Mouse (Mus musculus) urinary bladder, postnatal 4 days (tissue): ENCODE data around the gene Gch1.
"Not testable (repeated sequence)": the region's sequence is repeated elsewhere in the genome, so short reads cannot be mapped to it uniquely, and the experiment has no call there.

Experiments
- DNase-seq, 2 experiments: peaks; one replicate each; pipeline ENCODE4 v3.0.0; 2021 to 2022; ENCODE audit warnings: low spot score in 2 of 2

Gene Gch1

DNA sequence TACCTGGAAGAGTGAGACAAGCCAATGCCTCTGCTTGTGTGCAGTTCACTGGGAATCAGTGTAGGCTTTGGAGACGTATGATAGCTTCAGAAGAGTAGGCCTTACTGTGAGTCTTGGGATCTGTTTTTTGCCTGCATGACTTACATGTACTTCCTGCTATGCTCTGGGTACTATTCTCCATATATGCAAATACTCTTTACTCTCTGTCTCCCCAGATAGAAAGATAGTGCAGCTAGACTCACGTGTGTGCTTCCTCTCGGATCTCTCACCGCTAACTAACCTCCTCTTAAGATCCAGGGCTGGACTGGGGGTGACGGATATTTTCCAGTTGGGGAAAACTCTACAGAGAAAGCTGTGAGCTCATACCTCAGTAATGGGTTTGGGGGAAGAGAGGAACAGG lies 23.5 kb downstream of the Gch1 start:
- DNase-seq = no peak

DNA sequence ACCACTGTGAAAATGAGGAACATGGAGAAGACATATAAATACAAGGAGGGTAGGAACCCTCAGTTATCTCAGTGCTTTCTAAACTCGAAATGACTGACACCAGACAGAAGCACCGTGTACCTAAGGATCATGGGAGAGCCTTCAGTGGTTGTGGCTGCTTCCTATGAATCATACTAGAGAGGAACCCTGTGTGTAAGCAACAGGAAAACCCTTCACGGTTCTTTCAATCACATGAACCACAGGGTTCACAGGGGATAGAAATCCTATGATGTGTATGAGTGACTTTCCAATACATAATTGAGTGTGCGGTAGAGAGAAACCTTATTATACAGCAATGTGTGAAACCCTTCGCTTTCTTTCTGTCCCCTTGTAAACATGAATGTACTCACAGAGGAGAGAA lies 24.1 kb downstream of the Gch1 start:
- DNase-seq = no peak

GRCm38 (mm10) chr14:47161921-47162427 lies 27.2 kb downstream of the Gch1 start:
- no peak for DNase-seq

DNA sequence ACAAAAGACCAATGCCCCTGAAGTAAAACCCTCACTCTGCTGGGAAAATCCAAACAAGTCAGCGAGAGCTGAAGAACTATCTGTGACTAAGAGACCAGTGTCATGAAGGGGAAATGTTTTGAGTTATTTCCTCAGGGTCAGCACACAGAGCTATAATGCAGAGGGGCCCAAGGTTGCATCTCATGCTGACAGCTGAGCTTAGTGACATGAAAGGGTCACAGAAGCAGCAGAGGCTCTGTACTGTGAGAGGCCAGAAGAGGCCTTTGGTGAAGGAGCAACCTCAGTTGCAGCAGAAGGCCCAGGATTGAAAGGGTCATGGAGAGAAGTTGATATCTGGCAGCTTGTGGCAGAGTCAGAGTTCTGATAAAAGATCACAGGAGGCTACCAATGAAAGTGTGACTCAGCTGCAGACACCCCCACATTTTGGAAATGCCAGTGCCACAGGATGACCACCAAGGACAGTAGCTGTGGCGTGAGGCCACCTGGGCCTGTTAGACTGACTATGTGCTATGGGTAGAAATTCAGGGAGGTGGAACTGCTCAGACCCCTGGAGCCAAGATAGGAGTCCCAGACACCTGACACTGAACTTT lies 29.1 kb downstream of the Gch1 start:
- DNase-seq = no peak

DNA sequence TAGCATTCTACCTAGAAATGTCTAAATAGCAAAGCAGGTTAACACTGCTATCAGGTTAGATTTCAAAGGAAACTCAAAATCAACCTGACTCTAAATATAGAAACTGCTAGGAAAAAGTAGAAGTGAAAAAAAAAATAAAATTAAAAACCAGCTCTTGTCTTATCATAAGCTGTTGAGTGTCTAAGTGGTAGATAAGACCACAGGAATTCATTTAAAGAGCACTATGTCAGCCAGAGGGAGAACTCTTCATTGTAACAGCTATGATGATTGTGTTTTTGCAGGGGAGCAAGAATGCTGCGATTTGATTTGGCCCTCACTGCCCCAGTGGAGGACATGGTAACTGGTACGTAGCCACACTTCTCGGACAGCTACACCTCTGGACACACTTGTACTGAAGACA lies 34.9 kb downstream of the Gch1 start:
- no peak for DNase-seq

DNA sequence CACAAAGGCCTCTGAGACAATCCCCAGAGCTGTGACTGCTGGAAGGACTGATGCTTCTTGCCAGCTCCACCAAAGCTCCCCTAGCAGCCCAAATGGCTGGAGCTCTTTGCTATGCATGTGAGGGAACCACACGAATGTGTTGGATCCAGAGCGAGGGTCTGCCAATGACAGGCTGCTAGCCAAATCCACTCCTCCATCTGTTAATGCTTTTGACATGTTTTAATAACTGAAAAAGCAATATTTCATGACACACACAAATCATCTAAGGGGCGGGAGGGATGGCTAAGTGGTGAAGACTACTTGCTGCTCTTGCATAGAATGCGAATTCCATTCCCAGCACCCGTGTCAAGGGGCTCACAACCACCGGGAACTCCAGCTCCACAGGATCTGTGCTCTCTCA lies 37.9 kb downstream of the Gch1 start:
- DNase-seq = no peak

- DNase-seq = no peak
These were observed 44.9 kb downstream of the Gch1 start for GRCm38 (mm10) chr14:47144326-47144725.

DNA sequence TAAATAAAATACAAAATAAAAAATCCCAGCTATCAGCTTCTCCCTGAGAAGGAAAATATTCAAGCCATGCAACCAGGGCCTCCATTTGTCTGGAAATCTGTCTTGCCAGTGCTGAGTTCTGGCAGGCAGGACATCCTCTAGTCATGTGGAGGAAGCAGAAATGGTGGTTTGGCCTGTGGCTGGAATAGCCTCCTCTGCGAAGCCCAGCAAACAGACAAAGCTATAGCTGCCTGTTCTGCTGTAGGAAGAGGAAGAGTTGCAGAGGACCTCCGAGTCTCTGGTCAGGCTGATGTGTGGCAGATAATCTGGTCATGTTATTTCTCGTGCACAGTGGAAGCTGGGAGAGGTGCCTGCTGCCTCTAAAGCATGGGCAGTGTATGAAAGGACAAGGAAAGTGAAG lies 50.4 kb downstream of the Gch1 start:
- no peak for DNase-seq

DNA sequence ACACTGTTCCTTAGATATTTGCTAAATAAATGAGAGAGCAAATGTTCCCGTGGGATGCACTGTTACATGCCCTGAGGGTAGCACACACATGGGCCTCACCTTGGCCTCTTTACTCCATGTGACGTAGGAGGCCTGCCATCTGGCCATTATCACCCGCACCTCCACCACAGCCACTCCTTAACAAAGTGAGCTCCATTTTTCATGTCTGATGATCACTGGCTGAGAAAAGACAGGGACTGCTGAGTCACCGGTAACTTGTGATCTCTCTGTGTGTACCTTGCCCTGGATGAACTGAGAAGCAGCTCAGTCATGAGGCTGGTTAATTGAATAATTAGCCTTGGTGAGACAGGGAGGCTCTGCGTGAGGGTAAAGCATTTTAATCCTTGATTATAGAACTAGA lies 52.6 kb downstream of the Gch1 start:
- no peak for DNase-seq

DNA sequence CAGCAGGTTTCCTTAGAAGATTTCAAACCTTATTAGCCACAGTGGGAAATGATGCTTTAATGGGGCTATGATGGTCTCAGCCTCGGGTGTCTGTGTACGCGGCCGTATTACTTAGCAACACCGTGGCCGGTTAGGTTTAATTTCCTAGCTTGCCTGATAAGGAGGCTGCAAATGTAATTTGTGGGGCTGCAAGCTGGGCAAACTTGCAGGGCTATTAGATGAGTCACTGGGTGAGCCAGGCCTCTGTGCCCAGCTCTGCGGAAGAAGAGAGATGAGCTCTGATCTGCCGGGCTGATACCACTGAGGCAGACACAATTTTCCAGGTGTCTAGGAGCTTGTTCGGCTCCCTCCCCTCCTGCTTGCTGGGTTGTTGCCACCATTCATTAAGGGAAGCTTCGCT lies 55.3 kb downstream of the Gch1 start:
- peak in 1 of 2 experiments; percentile 56 for DNase-seq

DNA sequence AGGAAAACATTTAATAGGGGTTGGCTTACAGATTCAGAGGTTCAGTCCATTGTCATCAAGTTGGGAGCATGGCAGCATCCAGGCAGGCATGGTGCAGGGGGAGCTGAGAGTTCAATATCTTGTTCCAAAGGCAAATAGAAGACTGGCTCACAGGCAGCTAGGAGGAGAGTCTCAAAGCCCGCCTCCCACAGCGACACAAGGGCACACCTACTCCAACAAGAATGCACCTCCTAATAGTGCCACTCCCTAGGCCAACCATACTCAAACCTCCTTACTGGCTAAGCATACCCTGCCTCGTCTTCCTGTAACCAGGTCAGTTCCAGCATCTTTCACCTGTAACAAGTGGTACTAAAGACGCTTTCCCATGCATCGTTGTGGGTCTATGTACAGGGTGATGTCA lies 61.2 kb downstream of the Gch1 start:
- no peak for DNase-seq

- no peak for DNase-seq
These were observed 71.7 kb downstream of the Gch1 start for GRCm38 (mm10) chr14:47117522-47117921.

DNA sequence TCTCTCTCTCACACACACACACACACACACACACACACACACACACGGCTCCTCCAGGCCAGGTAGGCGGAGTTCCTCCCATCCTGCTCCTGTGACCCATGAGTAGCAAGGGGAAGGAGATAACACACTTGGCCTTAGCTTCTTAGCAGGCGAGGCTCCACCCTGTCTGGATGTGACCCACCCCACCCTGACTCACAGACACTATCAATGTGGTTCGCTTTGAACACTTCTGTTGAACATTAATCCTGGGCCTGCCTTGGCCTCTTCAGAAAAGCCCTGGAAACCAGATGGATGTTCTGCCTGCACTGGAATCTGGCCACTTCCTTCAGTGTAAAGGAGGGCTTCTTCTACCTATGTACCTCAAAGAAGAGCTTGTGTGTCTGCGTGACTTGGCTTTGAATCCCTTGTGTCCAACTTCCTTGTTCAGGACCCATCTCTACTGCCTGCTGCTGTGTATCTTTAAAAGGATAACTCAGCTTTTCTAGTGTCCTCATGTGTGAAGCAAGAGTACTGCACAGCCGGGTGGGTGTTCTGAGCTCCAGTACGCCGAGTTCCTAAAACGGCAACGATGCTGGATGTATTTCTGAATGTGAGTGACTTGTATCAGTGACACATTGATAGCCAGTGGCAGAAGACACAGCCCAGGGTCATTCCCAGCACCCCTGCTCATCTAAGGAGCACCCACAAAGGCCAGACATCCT lies 73.0 kb downstream of the Gch1 start:
- DNase-seq = no peak

DNA sequence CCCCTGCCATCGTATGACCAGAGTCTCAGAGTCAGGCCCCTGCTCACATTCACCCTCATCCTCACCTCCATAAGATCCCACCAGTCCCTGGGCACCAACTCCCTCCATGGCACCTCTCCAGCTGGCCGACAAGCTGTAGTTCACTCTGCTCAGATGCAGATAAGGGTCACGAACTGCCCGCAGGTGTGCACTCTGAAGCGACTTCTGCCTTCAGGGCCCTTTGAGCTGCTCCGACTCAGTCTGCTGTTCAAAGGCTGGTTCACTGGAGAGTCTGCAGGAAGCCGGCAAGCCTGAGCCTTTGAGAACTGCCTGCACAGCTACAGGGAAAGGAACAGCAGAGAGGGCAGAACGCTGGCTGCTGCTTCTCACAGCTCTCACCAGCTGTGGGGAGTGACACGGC lies 74.1 kb downstream of the Gch1 start:
- DNase-seq = no peak

DNA sequence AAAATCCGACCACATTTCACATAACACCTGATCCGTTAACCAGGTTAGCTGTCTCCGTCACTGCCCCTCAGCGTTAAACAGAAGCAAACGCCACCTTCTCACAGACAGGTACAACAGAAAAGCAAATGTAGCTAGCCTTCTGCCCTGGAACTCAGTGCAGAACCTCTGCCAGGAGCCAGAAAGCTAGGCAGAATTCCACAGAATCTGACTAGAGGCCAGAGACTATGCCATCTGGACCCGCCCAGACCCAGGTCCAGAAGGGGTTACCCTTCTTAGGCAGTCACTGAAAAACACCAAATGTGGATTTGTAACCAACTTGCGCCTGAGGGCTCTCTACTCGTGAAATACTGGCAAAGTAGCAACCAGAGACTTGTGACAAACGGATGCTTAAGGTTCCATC lies 77.9 kb downstream of the Gch1 start:
- DNase-seq = no peak

GRCm38 (mm10) chr14:47110391-47110790 lies 78.8 kb downstream of the Gch1 start:
- not testable (repeated sequence) for DNase-seq

GRCm38 (mm10) chr14:47107461-47107860 lies 81.8 kb downstream of the Gch1 start:
- DNase-seq = no peak

- DNase-seq = no peak
These were observed 83.5 kb downstream of the Gch1 start for GRCm38 (mm10) chr14:47105755-47106154.

- no peak for DNase-seq
These were observed 84.0 kb downstream of the Gch1 start for GRCm38 (mm10) chr14:47105174-47105557.

- DNase-seq = no peak
These were observed 84.7 kb downstream of the Gch1 start for GRCm38 (mm10) chr14:47104246-47105173.
